Mouse (Mus musculus) activated CD4-positive, CD25-positive, alpha-beta regulatory T cell, adult 9 weeks (primary cell): ENCODE results near the gene Zfp600. TPM values are rescaled to one million over a fixed set of nuclear protein-coding genes. Genes with fewer than 3 reads are reported as not detected.

Source experiments
- polyA plus RNA-seq: library from polyadenylated mRNA; unstranded; fragments of 100-300 nt; shearing (Covaris generic); gene quantifications from one replicate; pipeline ENCODE4 v1.2.1, GENCODE M21; 2017

Gene Zfp600
- polyA plus RNA-seq: not detected

GRCm38 (mm10) chr4:146156524-146156923 is at the start of gene Zfp600:
Gene Zfp600, plus strand, starts transcription at chr4:146156824.

Other genes starting within 250 kb of the Zfp600 start
- 2.6 TPM for gene Zfp987, start 59.5 kb upstream of the Zfp600 start, polyA plus RNA-seq